Mouse (Mus musculus): ENCODE measurements around the gene Parm1.

DNA sequence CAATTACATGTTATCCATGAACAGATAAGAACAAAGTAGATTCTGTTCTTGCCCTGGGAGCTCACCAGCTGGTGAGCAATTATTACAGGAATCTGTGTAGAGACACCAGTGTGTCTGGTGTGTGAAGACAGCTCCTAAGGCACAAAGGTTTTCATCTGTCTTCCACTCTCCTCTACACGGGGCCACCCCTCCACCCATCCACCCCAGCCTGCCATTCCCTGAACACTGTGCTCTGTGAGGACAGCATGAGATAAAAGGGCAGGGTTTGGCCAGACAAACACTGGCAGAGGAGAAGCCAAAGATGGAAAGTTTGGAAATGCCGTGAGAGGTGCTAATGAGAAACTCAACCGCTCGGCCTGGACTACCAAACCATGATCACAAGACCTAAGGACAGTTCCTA, 151.8 kb downstream of the Parm1 start:
- no peak for TF ChIP-seq EP300 (IDR thresholded peaks at IDR 0.05; ENCODE audit: low read depth)
- no peak for TF ChIP-seq CTCF (IDR thresholded peaks at IDR 0.05; ENCODE audit: low read depth)

Data from liver, postnatal 0 days (tissue).